Mouse (Mus musculus) midbrain, embryonic 10.5 days (tissue): ENCODE results near the gene Avpr1b. TPM values are rescaled to one million over a fixed set of nuclear protein-coding genes. Genes with fewer than 3 reads are reported as not detected.

ENCODE experiments used
- DNase-seq: peaks from one replicate; pipeline ENCODE4 v3.0.0-alpha.2; 2017; ENCODE audit warnings: low spot score
- H3K27ac ChIP-seq: fragments of 300-500 bp; sonication (generic); replicated peaks from 2 replicates; pipeline ENCODE4 v1.5.1; 2016; ENCODE audit warnings: mild to moderate bottlenecking
- H3K27me3 ChIP-seq: fragments of 300-500 bp; sonication (generic); 2 replicates; pipeline ENCODE4 v1.6.1; 2016; ENCODE audit warnings: low read depth, mild to moderate bottlenecking; ENCODE audit not compliant: poor library complexity, severe bottlenecking
- H3K36me3 ChIP-seq: fragments of 300-500 bp; sonication (generic); 2 replicates; pipeline ENCODE4 v1.6.1; 2016; ENCODE audit warnings: mild to moderate bottlenecking, moderate library complexity
- H3K4me1 ChIP-seq: fragments of 300-500 bp; sonication (generic); 2 replicates; pipeline ENCODE4 v1.6.1; 2016
- H3K4me3 ChIP-seq: fragments of 300-500 bp; sonication (generic); 2 replicates; pipeline ENCODE4 v1.5.1; 2016; ENCODE audit warnings: mild to moderate bottlenecking, moderate library complexity
- H3K9me3 ChIP-seq: fragments of 300-500 bp; sonication (generic); replicated peaks from 2 replicates; pipeline ENCODE4 v1.6.1; 2016; ENCODE audit warnings: mild to moderate bottlenecking
- WGBS: fragments of 180-500 bp; shearing (Covaris S2); methylation state at CpG from one replicate; pipeline ENCODE4 v1.1.7; 2016; 5-methylcytosine and 5-hydroxymethylcytosine counted together
- polyA plus RNA-seq: library from polyadenylated mRNA; unstranded; fragments of >200 nt; fragmentation: Nextera tagmentation; extraction: Ambion mirVana; gene quantifications from 2 replicates; pipeline ENCODE4 v1.2.1, GENCODE M21; 2016

Gene Avpr1b
- polyA plus RNA-seq, 1 experiment from 2014 or later = not detected

GRCm38 (mm10) chr1:131586836-131587235 lies 12.2 kb upstream of the Avpr1b start:
- WGBS = 94% methylated on average over 8 of the region's 8 CpGs
- Histone ChIP-seq H3K4me3 (no peak overlapping the region), H3K27ac (no peak overlapping the region), H3K36me3 (no peaks in the 10 kb centered on the region), H3K4me1 (no peaks in the 10 kb centered on the region), H3K9me3 (no peaks in the 10 kb centered on the region), H3K27me3 (no peaks in the 10 kb centered on the region)
- no peak for DNase-seq

GRCm38 (mm10) chr1:131600314-131600713 lies 1.3 kb downstream of the Avpr1b start:
- Histone ChIP-seq H3K27me3 (peaks cover 11% of the 10 kb centered on the region), H3K9me3 (no peaks in the 10 kb centered on the region), H3K4me3 (no peak overlapping the region), H3K27ac (no peak overlapping the region), H3K36me3 (no peaks in the 10 kb centered on the region), H3K4me1 (no peaks in the 10 kb centered on the region)
- no peak for DNase-seq
- WGBS = 36% methylated on average over 11 of the region's 11 CpGs

GRCm38 (mm10) chr1:131606719-131607118 lies 7.7 kb downstream of the Avpr1b start:
- H3K4me1 ChIP-seq = no peaks in the 10 kb centered on the region
- H3K27me3 ChIP-seq = no peaks in the 10 kb centered on the region
- H3K36me3 ChIP-seq = no peaks in the 10 kb centered on the region
- 85% methylated on average over 2 of the region's 2 CpGs for WGBS
- H3K27ac ChIP-seq = no peak overlapping the region
- H3K9me3 ChIP-seq = no peaks in the 10 kb centered on the region
- no peak for DNase-seq
- H3K4me3 ChIP-seq = no peak overlapping the region

- Histone ChIP-seq H3K27ac (no peak overlapping the region), H3K4me3 (no peak overlapping the region), H3K4me1 (0 out of 2 replicates have a peak, but pooled peaks cover 6% of the 10 kb centered on the region), H3K27me3 (no peaks in the 10 kb centered on the region), H3K9me3 (no peaks in the 10 kb centered on the region), H3K36me3 (no peaks in the 10 kb centered on the region)
- DNase-seq = no peak
- 46% methylated on average over 4 of the region's 4 CpGs for WGBS
These were observed 13.6 kb downstream of the Avpr1b start for GRCm38 (mm10) chr1:131612556-131613155.

- Histone ChIP-seq H3K36me3 (no peaks in the 10 kb centered on the region), H3K9me3 (no peaks in the 10 kb centered on the region), H3K27ac (no peak overlapping the region), H3K4me3 (no peak overlapping the region), H3K4me1 (0 out of 2 replicates have a peak, but pooled peaks cover 6% of the 10 kb centered on the region), H3K27me3 (no peaks in the 10 kb centered on the region)
- 83% methylated on average over 16 of the region's 16 CpGs for WGBS
- peak; percentile 56 for DNase-seq
These were observed 14.5 kb downstream of the Avpr1b start for GRCm38 (mm10) chr1:131613361-131614133.

- DNase-seq = no peak
- Histone ChIP-seq H3K27ac (no peak overlapping the region), H3K9me3 (no peaks in the 10 kb centered on the region; the same call in 1 of the 2 replicates), H3K27me3 (no peaks in the 10 kb centered on the region), H3K36me3 (no peaks in the 10 kb centered on the region), H3K4me3 (no peak overlapping the region), H3K4me1 (0 out of 2 replicates have a peak, but pooled peaks cover 6% of the 10 kb centered on the region)
- WGBS = 89% methylated on average over 6 of the region's 6 CpGs
These were observed 15.6 kb downstream of the Avpr1b start for GRCm38 (mm10) chr1:131614641-131615040.

GRCm38 (mm10) chr1:131616131-131616530 lies 17.1 kb downstream of the Avpr1b start:
- no peaks in the 10 kb centered on the region; the same call in 1 of the 2 replicates for H3K9me3 ChIP-seq
- H3K4me3 ChIP-seq = no peak overlapping the region
- no peaks in the 10 kb centered on the region for H3K36me3 ChIP-seq
- H3K4me1 ChIP-seq = peaks cover 10% of the 10 kb centered on the region
- H3K27ac ChIP-seq = no peak overlapping the region
- no peaks in the 10 kb centered on the region for H3K27me3 ChIP-seq
- WGBS = 82% methylated on average over 1 of the region's 1 CpGs
- no peak for DNase-seq

GRCm38 (mm10) chr1:131616546-131617220 lies 17.6 kb downstream of the Avpr1b start:
- no peak overlapping the region for H3K27ac ChIP-seq
- 78% methylated on average over 5 of the region's 5 CpGs for WGBS

GRCm38 (mm10) chr1:131618576-131618975 lies 19.5 kb downstream of the Avpr1b start:
- Histone ChIP-seq H3K36me3 (no peaks in the 10 kb centered on the region), H3K27me3 (no peaks in the 10 kb centered on the region), H3K9me3 (no peaks in the 10 kb centered on the region; the same call in 1 of the 2 replicates), H3K27ac (no peak overlapping the region), H3K4me1 (peaks cover 4% of the 10 kb centered on the region), H3K4me3 (no peak overlapping the region)
- WGBS = 88% methylated on average over 1 of the region's 1 CpGs
- DNase-seq = no peak

More at GRCm38 (mm10) chr1:131616546-131617220, 17.6 kb downstream of the Avpr1b start:
- no peaks in the 10 kb centered on the region for H3K36me3 ChIP-seq
- H3K4me1 ChIP-seq = peaks cover 10% of the 10 kb centered on the region
- DNase-seq = no peak
- no peaks in the 10 kb centered on the region for H3K27me3 ChIP-seq
- H3K4me3 ChIP-seq = no peak overlapping the region
- H3K9me3 ChIP-seq = no peaks in the 10 kb centered on the region; the same call in 1 of the 2 replicates

- Histone ChIP-seq H3K9me3 (no peaks in the 10 kb centered on the region; the same call in 1 of the 2 replicates), H3K27me3 (no peaks in the 10 kb centered on the region), H3K27ac (no peak overlapping the region), H3K4me3 (no peak overlapping the region), H3K4me1 (peaks cover 4% of the 10 kb centered on the region), H3K36me3 (no peaks in the 10 kb centered on the region)
- no peak for DNase-seq
- 90% methylated on average over 7 of the region's 7 CpGs for WGBS
These were observed 20.3 kb downstream of the Avpr1b start for GRCm38 (mm10) chr1:131619348-131619747.

GRCm38 (mm10) chr1:131623644-131624043 lies 24.6 kb downstream of the Avpr1b start:
- H3K4me1 ChIP-seq = peaks cover 4% of the 10 kb centered on the region
- no peak overlapping the region for H3K27ac ChIP-seq
- no peaks in the 10 kb centered on the region; the same call in 1 of the 2 replicates for H3K9me3 ChIP-seq
- H3K27me3 ChIP-seq = no peaks in the 10 kb centered on the region
- no peaks in the 10 kb centered on the region for H3K36me3 ChIP-seq
- 92% methylated on average over 3 of the region's 3 CpGs for WGBS
- H3K4me3 ChIP-seq = no peak overlapping the region
- DNase-seq = no peak

- H3K36me3 ChIP-seq = no peaks in the 10 kb centered on the region
- no peak for DNase-seq
- no peaks in the 10 kb centered on the region; the same call in 1 of the 2 replicates for H3K9me3 ChIP-seq
- no peak overlapping the region for H3K27ac ChIP-seq
- no peak overlapping the region for H3K4me3 ChIP-seq
- 82% methylated on average over 3 of the region's 3 CpGs for WGBS
- H3K4me1 ChIP-seq = peaks cover 4% of the 10 kb centered on the region
- H3K27me3 ChIP-seq = no peaks in the 10 kb centered on the region
These were observed 25.3 kb downstream of the Avpr1b start for GRCm38 (mm10) chr1:131624175-131624835.
